Mouse (Mus musculus) myocyte (in vitro differentiated cells): ENCODE results near the gene Prr3. TPM values are rescaled to one million over a fixed set of nuclear protein-coding genes. Genes with fewer than 3 reads are reported as not detected.

Source experiments
- H3K27me3 ChIP-seq: one replicate; pipeline ENCODE4 v1.6.1; 2011; ENCODE audit not compliant: control insufficient read depth, insufficient read depth, insufficient read length
- H3K36me3 ChIP-seq: one replicate; pipeline ENCODE4 v1.6.1; 2011; ENCODE audit not compliant: control insufficient read depth, insufficient read depth
- H3K4me2 ChIP-seq: one replicate; pipeline ENCODE4 v1.6.1; 2011; ENCODE audit warnings: low read depth, control low read depth
- H3K4me3 ChIP-seq: one replicate; pipeline ENCODE4 v1.5.1; 2011; ENCODE audit warnings: mild to moderate bottlenecking, control low read depth, moderate library complexity
- H3K79me2 ChIP-seq: one replicate; pipeline ENCODE4 v1.6.1; 2011; ENCODE audit not compliant: control insufficient read depth, insufficient read depth
- H3ac ChIP-seq: one replicate; pipeline ENCODE4 v1.6.1; 2011; ENCODE audit not compliant: control insufficient read depth, insufficient read length
- CEBPB ChIP-seq: IDR thresholded peaks from 2 replicates; pipeline ENCODE4 v1.6.1; 2011; ENCODE audit warnings: mild to moderate bottlenecking, moderate library complexity; ENCODE audit not compliant: poor library complexity, insufficient read depth, severe bottlenecking
- E2F4 ChIP-seq: IDR thresholded peaks from one replicate; pipeline ENCODE4 v1.6.1; 2011; ENCODE audit warnings: mild to moderate bottlenecking, control low read depth, moderate library complexity; ENCODE audit not compliant: insufficient read depth
- MAX ChIP-seq: IDR thresholded peaks from one replicate; pipeline ENCODE4 v1.6.1; 2011; ENCODE audit warnings: low read depth, mild to moderate bottlenecking, control low read depth
- MYOD1 ChIP-seq, 3 experiments: IDR thresholded peaks; one replicate each; pipeline ENCODE4 v1.6.1; 2011; ENCODE audit warnings: control low read depth in 2 of 3, low read depth in 2 of 3, mild to moderate bottlenecking in 2 of 3, moderate library complexity in 1 of 3; ENCODE audit not compliant: insufficient read length in 2 of 3, control insufficient read depth in 1 of 3
- MYOG ChIP-seq, 3 experiments: IDR thresholded peaks; one replicate each; pipeline ENCODE4 v1.6.1; 2011; ENCODE audit warnings: control low read depth in 2 of 3, low read depth in 2 of 3, mild to moderate bottlenecking in 2 of 3; ENCODE audit not compliant: insufficient read length in 2 of 3, control insufficient read depth in 1 of 3, insufficient read depth in 1 of 3
- POLR2A ChIP-seq: IDR thresholded peaks from one replicate; pipeline ENCODE4 v1.6.1; 2011; ENCODE audit warnings: low read depth, mild to moderate bottlenecking, control low read depth, moderate library complexity; ENCODE audit not compliant: insufficient read length
- POLR2AphosphoS2 ChIP-seq: IDR thresholded peaks from one replicate; pipeline ENCODE4 v1.6.1; 2011; ENCODE audit warnings: low read depth, control low read depth; ENCODE audit not compliant: insufficient read length
- REST ChIP-seq: IDR thresholded peaks from one replicate; pipeline ENCODE4 v1.6.1; 2011; ENCODE audit warnings: mild to moderate bottlenecking, control low read depth, moderate library complexity; ENCODE audit not compliant: insufficient read depth, insufficient read length
- SRF ChIP-seq: IDR thresholded peaks from one replicate; pipeline ENCODE4 v1.6.1; 2011; ENCODE audit warnings: low read depth; ENCODE audit not compliant: control insufficient read depth, insufficient read length
- TCF12 ChIP-seq: IDR thresholded peaks from one replicate; pipeline ENCODE4 v1.6.1; 2011; ENCODE audit warnings: mild to moderate bottlenecking, control low read depth; ENCODE audit not compliant: poor library complexity, insufficient read depth, severe bottlenecking
- TCF3 ChIP-seq: IDR thresholded peaks from one replicate; pipeline ENCODE4 v1.6.1; 2011; ENCODE audit warnings: low read depth, control low read depth; ENCODE audit not compliant: insufficient read length
- USF1 ChIP-seq: IDR thresholded peaks from one replicate; pipeline ENCODE4 v1.6.1; 2011; ENCODE audit warnings: low read depth, mild to moderate bottlenecking, control low read depth, moderate library complexity
- polyA plus RNA-seq: library from polyadenylated mRNA; unstranded; fragments of >200 nt; fragmentation: generic; extraction: Trizol; gene quantifications from one replicate; pipeline ENCODE4 v1.2.1, GENCODE M21; 2012; ENCODE audit warnings: missing spikeins

The Prr3 gene
- polyA plus RNA-seq, result 14.1 TPM

- Histone ChIP-seq H3K79me2 (peaks cover 39% of the 10 kb centered on the region), H3K4me2 (peak within 1 kb of the TSS; percentile 97), H3K36me3 (peaks cover 4% of the 10 kb centered on the region), H3ac (peak within 1 kb of the TSS; percentile 38), H3K27me3 (no peaks in the 10 kb centered on the region), H3K4me3 (peak within 1 kb of the TSS; percentile 95)
- TF ChIP-seq USF1, result no peak
- peak in 1 of 3 experiments; percentile 2 for TF ChIP-seq MYOG (IDR thresholded peaks at IDR 0.05; ENCODE audit: control insufficient read depth in 1 of 3, insufficient read depth in 1 of 3, insufficient read length in 2 of 3, low read depth in 2 of 3)
Observed at GRCm38 (mm10) chr17:35979401-35980362, at the start of gene Prr3, which contains the start of gene Gnl1. Prr3 (minus strand) TSS chr17:35980236. Gnl1 (plus strand) TSS chr17:35979851.

- Histone ChIP-seq H3K36me3 (no peaks in the 10 kb centered on the region), H3K4me2 (no peak overlapping the region)
- TF ChIP-seq USF1 (no peak), MYOD1 (IDR thresholded peaks at IDR 0.05; ENCODE audit: control insufficient read depth in 1 of 3, insufficient read length in 2 of 3, low read depth in 2 of 3) (no peak), SRF (no peak), MYOG (IDR thresholded peaks at IDR 0.05; ENCODE audit: control insufficient read depth in 1 of 3, insufficient read depth in 1 of 3, insufficient read length in 2 of 3, low read depth in 2 of 3) (no peak), REST (no peak), TCF3 (no peak), POLR2AphosphoS2 (no peak)
Observed at GRCm38 (mm10) chr17:36028879-36029619, 49.0 kb upstream of the Prr3 start.

GRCm38 (mm10) chr17:36027663-36028062, 47.6 kb upstream of the Prr3 start:
- Histone ChIP-seq H3K4me2 (no peak overlapping the region), H3ac (no peak overlapping the region), H3K79me2 (peaks cover 38% of the 10 kb centered on the region), H3K36me3 (no peaks in the 10 kb centered on the region), H3K27me3 (no peaks in the 10 kb centered on the region), H3K4me3 (no peak overlapping the region)
- TF ChIP-seq USF1, result no peak
- TF ChIP-seq CEBPB, result no peak
- no peak for TF ChIP-seq MYOD1 (IDR thresholded peaks at IDR 0.05; ENCODE audit: control insufficient read depth in 1 of 3, insufficient read length in 2 of 3, low read depth in 2 of 3)
- no peak for TF ChIP-seq MYOG (IDR thresholded peaks at IDR 0.05; ENCODE audit: control insufficient read depth in 1 of 3, insufficient read depth in 1 of 3, insufficient read length in 2 of 3, low read depth in 2 of 3)
- TF ChIP-seq POLR2AphosphoS2, result no peak
- no peak for TF ChIP-seq MAX

More at GRCm38 (mm10) chr17:36028879-36029619, 49.0 kb upstream of the Prr3 start:
- no peak overlapping the region for H3K4me3 ChIP-seq
- no peaks in the 10 kb centered on the region for H3K27me3 ChIP-seq
- no peak overlapping the region for H3ac ChIP-seq
- H3K79me2 ChIP-seq, result peaks cover 35% of the 10 kb centered on the region

GRCm38 (mm10) chr17:36025901-36026300, 45.9 kb upstream of the Prr3 start:
- H3K79me2 ChIP-seq, result peaks cover 51% of the 10 kb centered on the region
- H3K36me3 ChIP-seq, result no peaks in the 10 kb centered on the region
- H3K27me3 ChIP-seq, result no peaks in the 10 kb centered on the region
- H3ac ChIP-seq, result no peak overlapping the region
- H3K4me2 ChIP-seq, result no peak overlapping the region
- TF ChIP-seq USF1, result no peak
- no peak for TF ChIP-seq MAX
- TF ChIP-seq MYOD1 (IDR thresholded peaks at IDR 0.05; ENCODE audit: control insufficient read depth in 1 of 3, insufficient read length in 2 of 3, low read depth in 2 of 3), result no peak
- no peak for TF ChIP-seq MYOG (IDR thresholded peaks at IDR 0.05; ENCODE audit: control insufficient read depth in 1 of 3, insufficient read depth in 1 of 3, insufficient read length in 2 of 3, low read depth in 2 of 3)
- TF ChIP-seq TCF3, result no peak
- no peak for TF ChIP-seq SRF
- H3K4me3 ChIP-seq, result no peak overlapping the region

- TF ChIP-seq POLR2A, result no peak
- TF ChIP-seq POLR2AphosphoS2, result no peak
- no peak for TF ChIP-seq USF1
- TF ChIP-seq TCF12, result no peak
- no peak for TF ChIP-seq REST
- no peak for TF ChIP-seq SRF
- no peak for TF ChIP-seq CEBPB
- TF ChIP-seq MYOD1 (IDR thresholded peaks at IDR 0.05; ENCODE audit: control insufficient read depth in 1 of 3, insufficient read length in 2 of 3, low read depth in 2 of 3), result no peak
- no peak for TF ChIP-seq TCF3
- no peak for TF ChIP-seq MAX
- no peak for TF ChIP-seq E2F4
- TF ChIP-seq MYOG (IDR thresholded peaks at IDR 0.05; ENCODE audit: control insufficient read depth in 1 of 3, insufficient read depth in 1 of 3, insufficient read length in 2 of 3, low read depth in 2 of 3), result no peak
- Histone ChIP-seq H3K27me3 (no peaks in the 10 kb centered on the region), H3K36me3 (no peaks in the 10 kb centered on the region), H3K4me2 (peak overlapping the region; percentile 80), H3K4me3 (no peak overlapping the region), H3ac (no peak overlapping the region), H3K79me2 (peaks cover 55% of the 10 kb centered on the region)
Observed at GRCm38 (mm10) chr17:36025197-36025596, 45.2 kb upstream of the Prr3 start.
